8 mouse cellular contexts compared by ENCODE assay signal in the genomic region with DNA sequence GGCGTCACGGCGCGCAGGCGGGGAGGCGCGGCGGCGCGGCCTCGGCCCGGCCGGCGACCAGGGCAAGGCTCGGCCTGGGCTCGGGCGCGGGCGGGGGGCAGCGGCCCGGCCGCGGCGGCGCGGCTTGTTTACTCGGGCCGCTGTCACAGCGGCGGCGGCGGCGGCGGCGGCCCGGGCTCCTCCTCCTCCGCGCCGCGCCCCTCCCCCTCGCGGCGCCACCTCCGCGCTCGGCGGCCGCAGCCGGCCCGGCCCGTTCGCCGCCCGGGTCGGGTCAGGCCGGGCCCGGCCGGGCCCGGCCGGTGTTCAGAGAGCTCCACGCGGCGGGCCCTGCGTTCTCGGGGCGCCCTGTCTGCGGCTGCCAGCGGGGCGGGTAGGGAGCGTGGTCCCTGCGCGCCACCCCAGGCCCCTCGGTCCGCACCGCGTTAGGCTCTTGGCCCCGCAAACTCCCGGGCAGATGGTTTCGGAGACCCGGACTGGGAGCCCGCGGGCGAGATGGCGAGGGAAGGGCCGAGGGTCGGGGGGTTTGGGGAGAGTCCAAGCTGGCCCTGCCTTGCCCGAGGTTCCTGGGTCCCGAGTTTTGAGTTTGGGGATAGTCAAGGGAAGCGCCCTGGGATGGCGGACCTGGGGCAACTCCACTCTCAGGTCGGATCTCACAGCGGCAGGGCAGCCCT. TPM values are rescaled to one million over a fixed set of nuclear protein-coding genes. Genes with fewer than 3 reads are reported as not detected.
DNase-seq lines count a peak whose midpoint lies in the region; ATAC-seq and TF ChIP-seq lines count a peak whose summit lies in the region.

No protein-coding gene starts in this region.

- peak overlapping the region; percentile 75 for H3K9ac ChIP-seq in liver, embryonic 15.5 days
- peak overlapping the region; percentile 75 for H3K9ac ChIP-seq in neural tube, embryonic 11.5 days (ENCODE audit: low read length)
- peak overlapping the region; percentile 98 for H3K9ac ChIP-seq in stomach, postnatal 0 days (ENCODE audit: low read length)

- no peak for TF ChIP-seq EP300 in stomach, postnatal 0 days (optimal IDR thresholded peaks at IDR 0.05)

- H3K9me3 ChIP-seq in liver, embryonic 15.5 days (replicated peaks) = no peaks in the 10 kb centered on the region
- no peaks in the 10 kb centered on the region for H3K9me3 ChIP-seq in neural tube, embryonic 11.5 days (ENCODE audit: control insufficient read depth, low read length)
- no peaks in the 10 kb centered on the region for H3K9me3 ChIP-seq in stomach, postnatal 0 days (ENCODE audit: control insufficient read depth, low read length)

- no peak for TF ChIP-seq CTCF in stomach, postnatal 0 days (IDR thresholded peaks at IDR 0.05; ENCODE audit: low read depth)

- WGBS in liver, embryonic 15.5 days (ENCODE audit: insufficient replicate concordance) = 1% methylated on average over 64 of the region's 92 CpGs
- WGBS in neural tube, embryonic 11.5 days = under 1% methylated on average over 32 of the region's 92 CpGs
- under 1% methylated on average over 23 of the region's 92 CpGs for WGBS in stomach, postnatal 0 days

- peaks cover 9% of the 10 kb centered on the region for H3K36me3 ChIP-seq in liver, embryonic 15.5 days (replicated peaks)
- no peaks in the 10 kb centered on the region for H3K36me3 ChIP-seq in neural tube, embryonic 11.5 days (ENCODE audit: control insufficient read depth, insufficient read depth, low read length)
- peaks cover 6% of the 10 kb centered on the region; the same call in 1 of the 2 replicates for H3K36me3 ChIP-seq in stomach, postnatal 0 days (ENCODE audit: control insufficient read depth, insufficient read depth, low read length)

- DNase-seq in left cerebral cortex, postnatal 4 days = peak; percentile 70
- DNase-seq in left cerebral cortex, adult 9 months (ENCODE audit: low spot score in 2 of 2) = no peak
- DNase-seq in cerebellum, postnatal 10 days = peak; percentile 83 to 87
- DNase-seq in gastrocnemius, postnatal 10 days = peak; percentile 83
- DNase-seq in neural tube, embryonic 11.5 days (ENCODE audit: low spot score) = peak; percentile 81
- DNase-seq in stomach, postnatal 0 days (ENCODE audit: low spot score) = peak; percentile 75

- H3K4me3 ChIP-seq in liver, embryonic 15.5 days (replicated peaks) = peak overlapping the region; percentile 73
- H3K4me3 ChIP-seq in neural tube, embryonic 11.5 days (ENCODE audit: low read depth, low read length) = peak overlapping the region; percentile 76
- peak overlapping the region; percentile 87 for H3K4me3 ChIP-seq in stomach, postnatal 0 days (ENCODE audit: low read depth, low read length)

- H3K27me3 ChIP-seq in liver, embryonic 15.5 days = peaks cover 82% of the 10 kb centered on the region
- H3K27me3 ChIP-seq in neural tube, embryonic 11.5 days (ENCODE audit: control insufficient read depth, insufficient read depth, low read length) = no peaks in the 10 kb centered on the region
- no peaks in the 10 kb centered on the region for H3K27me3 ChIP-seq in stomach, postnatal 0 days (ENCODE audit: control insufficient read depth, insufficient read depth, low read length)

- intact Hi-C loops in left cerebral cortex, postnatal 4 days (cut with DNase I) = no loop called here

- peak; percentile 29 for ATAC-seq in inflammation-experienced regulatory T-cells, adult 6 months
- ATAC-seq in liver, embryonic 15.5 days (ENCODE audit: insufficient read depth) = peak; percentile 69
- peak; percentile 64 for ATAC-seq in neural tube, embryonic 11.5 days (ENCODE audit: insufficient read depth, low FRiP score, low TSS enrichment)
- ATAC-seq in stomach, postnatal 0 days (ENCODE audit: low FRiP score, low TSS enrichment) = peak; percentile 73

- peak overlapping the region; percentile 85 for H3K4me2 ChIP-seq in liver, embryonic 15.5 days
- H3K4me2 ChIP-seq in neural tube, embryonic 11.5 days (ENCODE audit: low read depth) = peak overlapping the region; percentile 96
- H3K4me2 ChIP-seq in stomach, postnatal 0 days (replicated peaks; ENCODE audit: low read depth) = peak overlapping the region; percentile 95

- peak overlapping the region; percentile 83 for H3K27ac ChIP-seq in liver, embryonic 15.5 days (replicated peaks)
- H3K27ac ChIP-seq in neural tube, embryonic 11.5 days (ENCODE audit: low read depth, low read length) = peak overlapping the region; percentile 75
- peak overlapping the region; percentile 98 for H3K27ac ChIP-seq in stomach, postnatal 0 days (replicated peaks)

- H3K4me1 ChIP-seq in liver, embryonic 15.5 days (replicated peaks) = peaks cover 45% of the 10 kb centered on the region
- peaks cover 12% of the 10 kb centered on the region for H3K4me1 ChIP-seq in neural tube, embryonic 11.5 days (ENCODE audit: control insufficient read depth, insufficient read depth, low read length)
- peaks cover 6% of the 10 kb centered on the region; the same call in 1 of the 2 replicates for H3K4me1 ChIP-seq in stomach, postnatal 0 days (replicated peaks; ENCODE audit: control insufficient read depth, insufficient read depth)

RNA-seq across cellular contexts. Expression of a gene that starts 2.5 kb away (rescaled TPM):
- total RNA-seq in left cerebral cortex, postnatal 4 days (2021) = 10 to 100 TPM; 41.5 to 44.8 TPM
- 10 to 100 TPM; 63.1 to 68.1 TPM for total RNA-seq in gastrocnemius, postnatal 10 days (2021)
- polyA plus RNA-seq in inflammation-experienced regulatory T-cells, adult 6 months (2017; shearing (Covaris generic)) = 10 to 100 TPM in 1 of 3 experiments, 1 to 10 TPM in 2; 8.4 to 19.1 (median 8.6) TPM
- 8.0 and 9.8 TPM in 2 replicates for polyA plus RNA-seq in liver, embryonic 15.5 days (2015; fragmentation: Nextera tagmentation; extraction: Ambion mirVana)
- 4.9 and 5.8 TPM in 2 replicates for polyA plus RNA-seq in neural tube, embryonic 11.5 days (2014; fragmentation: Nextera tagmentation; extraction: Ambion mirVana)
- polyA plus RNA-seq in stomach, postnatal 0 days (2015; fragmentation: Nextera tagmentation; extraction: Ambion mirVana) = 17.6 and 20.8 TPM in 2 replicates

RNA-seq across cellular contexts. Expression of a gene that starts 15.0 kb away (rescaled TPM):
- total RNA-seq in left cerebral cortex, postnatal 4 days (2021) = 1 to 10 TPM; 5.2 to 7.5 TPM
- total RNA-seq in gastrocnemius, postnatal 10 days (2021) = 10 to 100 TPM in 1 of 2 experiments, 1 to 10 TPM in 1; 9.4 to 12.1 TPM
- polyA plus RNA-seq in inflammation-experienced regulatory T-cells, adult 6 months (2017; shearing (Covaris generic)) = 1 to 10 TPM in 2 of 3 experiments, under 1 TPM in 1; 0.54 to 5.8 (median 2.4) TPM
- 16.6 and 19.2 TPM in 2 replicates for polyA plus RNA-seq in liver, embryonic 15.5 days (2015; fragmentation: Nextera tagmentation; extraction: Ambion mirVana)
- 7.1 and 7.7 TPM in 2 replicates for polyA plus RNA-seq in neural tube, embryonic 11.5 days (2014; fragmentation: Nextera tagmentation; extraction: Ambion mirVana)
- 6.2 TPM in 2 replicates for polyA plus RNA-seq in stomach, postnatal 0 days (2015; fragmentation: Nextera tagmentation; extraction: Ambion mirVana)

RNA-seq across cellular contexts. Expression of a gene that starts 31.6 kb away (rescaled TPM):
- total RNA-seq in left cerebral cortex, postnatal 4 days (2021) = 100 to 1,000 TPM; 112 to 121 TPM
- total RNA-seq in gastrocnemius, postnatal 10 days (2021) = 10 to 100 TPM; 92.2 to 97.2 TPM
- 10 to 100 TPM; 11.1 to 30.9 (median 16.4) TPM for polyA plus RNA-seq in inflammation-experienced regulatory T-cells, adult 6 months (2017; shearing (Covaris generic))
- polyA plus RNA-seq in liver, embryonic 15.5 days (2015; fragmentation: Nextera tagmentation; extraction: Ambion mirVana) = 2.5 and 3.6 TPM in 2 replicates
- polyA plus RNA-seq in neural tube, embryonic 11.5 days (2014; fragmentation: Nextera tagmentation; extraction: Ambion mirVana) = 9.7 and 11.2 TPM in 2 replicates
- polyA plus RNA-seq in stomach, postnatal 0 days (2015; fragmentation: Nextera tagmentation; extraction: Ambion mirVana) = 3.6 and 5.3 TPM in 2 replicates

RNA-seq across cellular contexts. Expression of a gene that starts 59.9 kb away (rescaled TPM):
- 10 to 100 TPM; 49.2 to 50.8 TPM for total RNA-seq in left cerebral cortex, postnatal 4 days (2021)
- total RNA-seq in gastrocnemius, postnatal 10 days (2021) = 10 to 100 TPM; 39.9 to 45.0 TPM
- polyA plus RNA-seq in inflammation-experienced regulatory T-cells, adult 6 months (2017; shearing (Covaris generic)) = 10 to 100 TPM in 1 of 3 experiments, 1 to 10 TPM in 2; 1.8 to 12.2 (median 8.2) TPM
- polyA plus RNA-seq in liver, embryonic 15.5 days (2015; fragmentation: Nextera tagmentation; extraction: Ambion mirVana) = 3.1 and 3.5 TPM in 2 replicates
- 22.1 and 26.3 TPM in 2 replicates for polyA plus RNA-seq in neural tube, embryonic 11.5 days (2014; fragmentation: Nextera tagmentation; extraction: Ambion mirVana)
- polyA plus RNA-seq in stomach, postnatal 0 days (2015; fragmentation: Nextera tagmentation; extraction: Ambion mirVana) = 8.6 and 10.4 TPM in 2 replicates

Comparison
In these comparisons a context has a peak if more than half of its experiments do, and no peak if none do; other contexts are left out.
1. DNase-seq: peak in left cerebral cortex, postnatal 4 days (single experiment), cerebellum, postnatal 10 days (2 of 2), gastrocnemius, postnatal 10 days (single experiment), neural tube, embryonic 11.5 days (single experiment) and stomach, postnatal 0 days (single experiment); none in left cerebral cortex, adult 9 months (0 of 2).
2. Peak in every context shown above with its lines, with median percentiles within 50 percentile points of each other: ATAC-seq, H3K27ac ChIP-seq, H3K4me2 ChIP-seq, H3K4me3 ChIP-seq and H3K9ac ChIP-seq.